Mouse (Mus musculus): Measurements from ENCODE around the gene Ccr9. TPM values are rescaled to one million over a fixed set of nuclear protein-coding genes. Genes with fewer than 3 reads are reported as not detected.

The Ccr9 gene
- polyA plus RNA-seq, 1 experiment from 2014 or later, result 0.16 TPM

DNA sequence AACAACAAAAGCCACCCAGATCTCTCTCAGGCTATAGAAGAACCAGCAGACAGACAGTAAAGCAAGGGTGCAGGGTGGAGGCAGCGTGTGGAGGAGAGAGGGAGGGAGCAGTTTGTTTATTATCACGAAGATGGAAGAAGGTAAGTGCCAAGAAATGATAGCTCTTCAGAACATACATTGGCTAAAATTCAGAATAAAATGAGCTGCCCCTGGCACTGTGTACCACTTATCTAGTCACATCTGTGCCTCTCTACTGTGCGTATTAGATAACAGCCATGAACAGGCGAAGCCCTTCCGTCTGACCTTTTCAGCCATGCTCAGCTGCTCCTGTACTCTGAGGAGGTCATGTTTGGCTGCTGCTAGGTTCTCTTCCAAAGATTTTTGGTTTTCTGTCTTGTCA is 23.6 kb downstream of the Ccr9 start:
- Histone ChIP-seq H3K4me2 (replicated peaks; ENCODE audit: low read depth) (no peak overlapping the region), H3K9me3 (ENCODE audit: control insufficient read depth, low read length) (no peaks in the 10 kb centered on the region), H3K27me3 (ENCODE audit: control insufficient read depth, insufficient read depth, low read length) (no peaks in the 10 kb centered on the region), H3K4me3 (ENCODE audit: low read depth, low read length) (no peak overlapping the region), H3K27ac (replicated peaks) (no peak overlapping the region), H3K9ac (ENCODE audit: low read length) (no peak overlapping the region), H3K36me3 (ENCODE audit: control insufficient read depth, insufficient read depth, low read length) (peaks cover 7% of the 10 kb centered on the region), H3K4me1 (replicated peaks; ENCODE audit: control insufficient read depth, insufficient read depth) (no peaks in the 10 kb centered on the region)
- DNase-seq (ENCODE audit: low spot score) (no peak), ATAC-seq (ENCODE audit: low FRiP score, low TSS enrichment) (no peak)
- TF ChIP-seq CTCF (IDR thresholded peaks at IDR 0.05; ENCODE audit: low read depth), result no peak
- no peak for TF ChIP-seq EP300 (optimal IDR thresholded peaks at IDR 0.05)
- 82% methylated on average over 5 of the region's 5 CpGs for WGBS

GRCm38 (mm10) chr9:123709226-123709625 is 31.0 kb downstream of the Ccr9 start:
- Histone ChIP-seq H3K4me1 (replicated peaks; ENCODE audit: control insufficient read depth, insufficient read depth) (no peaks in the 10 kb centered on the region), H3K27ac (replicated peaks) (no peak overlapping the region), H3K9me3 (ENCODE audit: control insufficient read depth, low read length) (no peaks in the 10 kb centered on the region), H3K27me3 (ENCODE audit: control insufficient read depth, insufficient read depth, low read length) (no peaks in the 10 kb centered on the region), H3K4me2 (replicated peaks; ENCODE audit: low read depth) (no peak overlapping the region), H3K9ac (ENCODE audit: low read length) (no peak overlapping the region), H3K36me3 (ENCODE audit: control insufficient read depth, insufficient read depth, low read length) (peaks cover 7% of the 10 kb centered on the region; the same call in 1 of the 2 replicates), H3K4me3 (ENCODE audit: low read depth, low read length) (no peak overlapping the region)
- TF ChIP-seq CTCF (IDR thresholded peaks at IDR 0.05; ENCODE audit: low read depth) (peak; percentile 59), EP300 (optimal IDR thresholded peaks at IDR 0.05) (no peak)
- DNase-seq (ENCODE audit: low spot score), result no peak
- no peak for ATAC-seq (ENCODE audit: low FRiP score, low TSS enrichment)
- WGBS, result 36% methylated on average over 2 of the region's 2 CpGs

DNA sequence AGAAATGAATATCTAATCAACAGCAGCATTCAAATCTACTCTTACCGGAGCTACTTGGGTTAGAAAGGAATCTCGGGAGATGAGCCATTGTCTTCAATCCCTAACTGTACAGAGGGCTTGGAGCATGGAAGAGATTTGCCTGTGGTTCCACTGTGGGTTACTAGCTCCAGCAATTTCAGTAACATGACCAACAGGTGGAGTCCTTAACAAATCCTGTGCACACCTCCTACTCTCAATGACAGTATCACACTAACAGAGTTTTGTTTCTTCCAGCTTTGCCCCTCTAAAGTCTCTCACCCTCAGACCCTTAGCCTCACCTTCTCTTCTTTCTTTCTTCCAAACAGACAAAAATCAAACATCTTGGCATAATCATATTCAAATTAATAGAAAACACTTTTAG is 34.9 kb downstream of the Ccr9 start:
- Histone ChIP-seq H3K27ac (replicated peaks) (no peak overlapping the region), H3K4me1 (replicated peaks; ENCODE audit: control insufficient read depth, insufficient read depth) (peaks cover 5% of the 10 kb centered on the region; the same call in 1 of the 2 replicates), H3K4me2 (replicated peaks; ENCODE audit: low read depth) (no peak overlapping the region), H3K4me3 (ENCODE audit: low read depth, low read length) (no peak overlapping the region), H3K27me3 (ENCODE audit: control insufficient read depth, insufficient read depth, low read length) (no peaks in the 10 kb centered on the region), H3K9ac (ENCODE audit: low read length) (no peak overlapping the region), H3K9me3 (ENCODE audit: control insufficient read depth, low read length) (no peaks in the 10 kb centered on the region), H3K36me3 (ENCODE audit: control insufficient read depth, insufficient read depth, low read length) (peaks cover 7% of the 10 kb centered on the region; the same call in 1 of the 2 replicates)
- WGBS, result 77% methylated on average over 2 of the region's 2 CpGs
- ATAC-seq (ENCODE audit: low FRiP score, low TSS enrichment), result no peak
- peak; percentile 60 for TF ChIP-seq CTCF (IDR thresholded peaks at IDR 0.05; ENCODE audit: low read depth)
- TF ChIP-seq EP300 (optimal IDR thresholded peaks at IDR 0.05), result no peak
- DNase-seq (ENCODE audit: low spot score), result no peak

- 26% methylated on average over 3 of the region's 3 CpGs for WGBS
- ATAC-seq (ENCODE audit: low FRiP score, low TSS enrichment), result no peak
- TF ChIP-seq CTCF (IDR thresholded peaks at IDR 0.05; ENCODE audit: low read depth), result no peak
- no peak for TF ChIP-seq EP300 (optimal IDR thresholded peaks at IDR 0.05)
- DNase-seq (ENCODE audit: low spot score), result no peak
- peaks cover 5% of the 10 kb centered on the region; the same call in 1 of the 2 replicates for H3K4me1 ChIP-seq (replicated peaks; ENCODE audit: control insufficient read depth, insufficient read depth)
- H3K36me3 ChIP-seq (ENCODE audit: control insufficient read depth, insufficient read depth, low read length), result 0 out of 2 replicates have a peak, but pooled peaks cover 3% of the 10 kb centered on the region
- no peaks in the 10 kb centered on the region for H3K27me3 ChIP-seq (ENCODE audit: control insufficient read depth, insufficient read depth, low read length)
- peak overlapping the region; percentile 69 for H3K4me2 ChIP-seq (replicated peaks; ENCODE audit: low read depth)
- 0 out of 2 replicates have a peak overlapping the region, but pooled peaks have one; percentile 8 for H3K4me3 ChIP-seq (ENCODE audit: low read depth, low read length)
- no peak overlapping the region for H3K27ac ChIP-seq (replicated peaks)
- no peaks in the 10 kb centered on the region for H3K9me3 ChIP-seq (ENCODE audit: control insufficient read depth, low read length)
- H3K9ac ChIP-seq (ENCODE audit: low read length), result no peak overlapping the region; the same call in 1 of the 2 replicates
Observed at GRCm38 (mm10) chr9:123716301-123716700, 38.1 kb downstream of the Ccr9 start.

DNA sequence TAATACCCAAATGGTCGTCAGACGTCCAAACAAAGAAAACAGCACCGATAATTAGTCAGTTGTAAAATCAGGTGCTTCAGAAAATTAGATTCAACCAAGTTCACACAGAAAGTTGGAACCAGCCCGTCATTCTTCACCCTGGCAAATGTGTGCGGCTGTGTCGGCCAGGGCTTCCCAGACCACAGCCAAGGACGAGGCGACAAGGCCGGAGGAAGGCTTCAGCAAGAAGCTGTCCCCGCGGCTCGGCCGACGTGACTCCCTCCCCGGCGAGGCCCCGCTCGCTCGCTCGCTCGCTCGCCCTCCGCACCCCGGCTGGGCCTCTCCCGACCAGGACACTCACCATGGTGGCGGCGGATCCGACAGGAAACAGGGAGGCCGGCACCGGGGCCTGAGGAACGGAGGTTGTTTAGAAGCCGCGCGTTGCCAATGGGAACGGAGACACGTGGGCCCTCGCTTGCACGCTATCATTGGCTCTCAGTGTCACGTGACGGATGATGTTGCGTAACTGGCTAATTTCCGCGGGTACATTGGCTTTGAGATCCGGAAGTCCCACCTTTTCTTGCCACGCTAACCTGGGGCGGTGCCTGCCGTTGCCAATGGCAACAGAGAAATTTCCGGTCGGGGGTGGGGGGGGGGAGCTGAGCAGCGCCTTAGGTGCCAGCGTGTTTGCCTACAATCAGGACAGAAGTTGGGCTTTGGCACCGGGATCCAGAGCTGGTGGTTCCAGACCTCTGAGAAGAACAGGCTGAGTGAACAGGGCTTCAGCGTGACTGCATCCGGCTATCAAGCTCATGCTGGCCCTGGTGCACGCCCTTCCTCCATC is 39.2 kb downstream of the Ccr9 start, which contains the start of gene Lztfl1:
Gene Lztfl1, minus strand, starts transcription at position 512 of the 823 bp plus-strand sequence.
- ATAC-seq (ENCODE audit: low FRiP score, low TSS enrichment) (peak; percentile 100), DNase-seq (ENCODE audit: low spot score) (peak; percentile 99)
- peak within 1 kb of the TSS; percentile 69 for H3K4me2 ChIP-seq (replicated peaks; ENCODE audit: low read depth)
- H3K27me3 ChIP-seq (ENCODE audit: control insufficient read depth, insufficient read depth, low read length), result no peaks in the 10 kb centered on the region
- H3K4me3 ChIP-seq (ENCODE audit: low read depth, low read length), result peak within 1 kb of the TSS; percentile 85
- WGBS, result under 1% methylated on average over 55 of the region's 55 CpGs
- TF ChIP-seq CTCF (IDR thresholded peaks at IDR 0.05; ENCODE audit: low read depth) (no peak), EP300 (optimal IDR thresholded peaks at IDR 0.05) (no peak)
- H3K36me3 ChIP-seq (ENCODE audit: control insufficient read depth, insufficient read depth, low read length), result no peaks in the 10 kb centered on the region
- no peaks in the 10 kb centered on the region for H3K9me3 ChIP-seq (ENCODE audit: control insufficient read depth, low read length)
- H3K4me1 ChIP-seq (replicated peaks; ENCODE audit: control insufficient read depth, insufficient read depth), result peaks cover 5% of the 10 kb centered on the region; the same call in 1 of the 2 replicates
- peak within 1 kb of the TSS; percentile 83 for H3K27ac ChIP-seq (replicated peaks)
- H3K9ac ChIP-seq (ENCODE audit: low read length), result peak within 1 kb of the TSS; percentile 87

All from stomach, postnatal 0 days (tissue).